Mouse (Mus musculus) stomach, adult 2 months (tissue): ENCODE data around the gene Srcap. TPM values are rescaled to one million over a fixed set of nuclear protein-coding genes. Genes with fewer than 3 reads are reported as not detected.

Experiments
- polyA plus RNA-seq: library from polyadenylated mRNA; depleted of rRNA; stranded (reverse); fragments of >200 nt; gene quantifications from 2 replicates; pipeline ENCODE4 v1.2.3, GENCODE M21; 2012; rRNA removed

Gene Srcap
- polyA plus RNA-seq: 5.6 and 8.6 TPM in 2 replicates

GRCm38 (mm10) chr7:127511808-127512230 is at the start of gene Srcap:
Gene Srcap (plus strand): TSS chr7:127511983.

GRCm38 (mm10) chr7:127478635-127479317 is 33.0 kb upstream of the Srcap start, which contains the start of gene Fbrs:
Gene Fbrs (plus strand): TSS chr7:127479199.

GRCm38 (mm10) chr7:127519284-127519683 is 7.5 kb downstream of the Srcap start, which contains the start of gene Gm42715:
Gene Gm42715 (plus strand): TSS chr7:127519584.

GRCm38 (mm10) chr7:127561340-127561858 is 49.6 kb downstream of the Srcap start, which contains the start of gene Tmem265:
Gene Tmem265 (plus strand): TSS chr7:127561390.

GRCm38 (mm10) chr7:127572895-127573471 is 61.2 kb downstream of the Srcap start, which contains the start of gene Phkg2:
Gene Phkg2 (plus strand): TSS chr7:127573340.

GRCm38 (mm10) chr7:127588011-127588871 is 76.5 kb downstream of the Srcap start, which contains the start of the genes Ccdc189 and Rnf40:
Gene Ccdc189 (minus strand): TSS chr7:127588595.
Gene Rnf40 (plus strand): TSS chr7:127588767.

Other genes with a start within 250 kb of the Srcap start
- 9.4 and 16.9 TPM in 2 replicates for gene Sephs2, start 237.9 kb upstream of the Srcap start, polyA plus RNA-seq
- 1.0 and 1.3 TPM in 2 replicates for gene Itgal, start 215.7 kb upstream of the Srcap start, polyA plus RNA-seq
- 18.3 and 25.5 TPM in 2 replicates for gene Zfp768, start 166.4 kb upstream of the Srcap start, polyA plus RNA-seq
- 3.3 and 4.0 TPM in 2 replicates for gene Zfp747, start 135.9 kb upstream of the Srcap start, polyA plus RNA-seq
- 1.2 and 1.4 TPM in 2 replicates for gene 9130019O22Rik, start 124.8 kb upstream of the Srcap start, polyA plus RNA-seq
- 2.8 and 3.5 TPM in 2 replicates for gene E430018J23Rik, start 118.4 kb upstream of the Srcap start, polyA plus RNA-seq
- gene Zfp764, start 105.2 kb upstream of the Srcap start, polyA plus RNA-seq: 2.2 and 2.6 TPM in 2 replicates
- 14.0 and 16.3 TPM in 2 replicates for gene Zfp688, start 89.9 kb upstream of the Srcap start, polyA plus RNA-seq
- 1.6 and 1.9 TPM in 2 replicates for gene Zfp689, start 62.8 kb upstream of the Srcap start, polyA plus RNA-seq
- 33.3 and 47.2 TPM in 2 replicates for gene Prr14, start 52.4 kb upstream of the Srcap start, polyA plus RNA-seq
- gene Fbrs, start 32.8 kb upstream of the Srcap start, polyA plus RNA-seq: 20.3 and 21.3 TPM in 2 replicates
- gene Gm42715, start 7.6 kb downstream of the Srcap start, polyA plus RNA-seq: 5.0 and 5.1 TPM in 2 replicates
- gene Tmem265, start 49.4 kb downstream of the Srcap start, polyA plus RNA-seq: 2.9 and 4.0 TPM in 2 replicates
- 20.4 and 20.7 TPM in 2 replicates for gene Phkg2, start 61.4 kb downstream of the Srcap start, polyA plus RNA-seq
- 1.3 and 1.7 TPM in 2 replicates for gene Ccdc189, start 76.6 kb downstream of the Srcap start, polyA plus RNA-seq
- 8.0 and 9.1 TPM in 2 replicates for gene Rnf40, start 76.8 kb downstream of the Srcap start, polyA plus RNA-seq
- gene Zfp629, start 103.8 kb downstream of the Srcap start, polyA plus RNA-seq: 2.6 and 3.5 TPM in 2 replicates
- 20.6 and 22.6 TPM in 2 replicates for gene Bcl7c, start 196.9 kb downstream of the Srcap start, polyA plus RNA-seq
- gene Ctf1, start 200.8 kb downstream of the Srcap start, polyA plus RNA-seq: 20.2 and 35.6 TPM in 2 replicates
- gene Ctf2, start 220.2 kb downstream of the Srcap start, polyA plus RNA-seq: not detected in 2 replicates
- gene Fbxl19, start 232.6 kb downstream of the Srcap start, polyA plus RNA-seq: 22.9 and 30.3 TPM in 2 replicates